In the genomic region with DNA sequence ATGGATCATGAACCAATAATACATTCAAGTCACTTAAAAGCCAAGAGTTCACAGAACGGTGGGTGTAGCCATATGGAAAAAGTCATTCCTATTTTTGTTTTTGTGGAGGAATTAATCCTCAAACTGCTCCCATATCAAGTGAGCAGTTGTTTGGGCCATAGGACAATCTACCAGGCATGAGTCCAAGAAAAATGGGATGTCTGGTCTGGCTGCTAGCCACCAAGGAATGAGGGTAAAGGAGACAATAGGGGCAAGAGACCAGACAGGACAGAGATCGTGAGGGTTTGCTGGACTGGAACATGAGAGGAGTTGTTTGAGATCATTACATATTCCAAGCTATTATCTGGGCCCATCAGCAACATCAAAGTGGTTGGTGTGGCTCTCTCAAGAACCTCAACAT, we compare ENCODE assay signal across 15 mouse cellular contexts.
DNase-seq lines count a peak whose midpoint lies in the region; ATAC-seq and TF ChIP-seq lines count a peak whose summit lies in the region.
"Had no signal": no experiment of that assay in that cellular context is flagged by ENCODE, and none has a peak within 500 bp of the region (broad histone marks: within the 10 kb centered on the region; RNA-seq: fewer than 3 reads in every experiment).

No protein-coding gene starts in this region.

- no peaks in the 10 kb centered on the region for H3K9me3 ChIP-seq in lung, embryonic 14.5 days (ENCODE audit: low read depth, low read length)
- H3K9me3 ChIP-seq in hindbrain, embryonic 11.5 days (ENCODE audit: control insufficient read depth, low read length) = no peaks in the 10 kb centered on the region
- H3K9me3 ChIP-seq: hindbrain, embryonic 10.5 days; lung, embryonic 15.5 days; neural tube, embryonic 12.5 days had no signal

- no peak overlapping the region for H3K4me2 ChIP-seq in lung, embryonic 14.5 days
- H3K4me2 ChIP-seq in hindbrain, embryonic 11.5 days (replicated peaks; ENCODE audit: low read depth, low read length) = no peak overlapping the region
- H3K4me2 ChIP-seq: lung, embryonic 15.5 days; neural tube, embryonic 12.5 days had no signal

- no peak for TF ChIP-seq POLR2A in cerebellum, adult 2 months (IDR thresholded peaks at IDR 0.05; ENCODE audit: borderline replicate concordance, insufficient read depth, low read length)

- ATAC-seq in cerebellum, adult (ENCODE audit: insufficient number of reproducible peaks, low FRiP score, low TSS enrichment) = no peak
- ATAC-seq in lung, embryonic 14.5 days (ENCODE audit: insufficient read depth) = no peak
- ATAC-seq in hindbrain, embryonic 11.5 days (ENCODE audit: low FRiP score) = no peak
- ATAC-seq: intestine, embryonic 16.5 days; midbrain, embryonic 16.5 days had no signal

- TF ChIP-seq CTCF in lung, embryonic 14.5 days (IDR thresholded peaks at IDR 0.05; ENCODE audit: low read depth) = no peak
- no peak for TF ChIP-seq CTCF in cerebellum, adult 2 months (IDR thresholded peaks at IDR 0.05; ENCODE audit: borderline replicate concordance, insufficient read depth, low read depth, low read length)

- H3K27me3 ChIP-seq in lung, embryonic 14.5 days (ENCODE audit: insufficient read depth, low read length) = no peaks in the 10 kb centered on the region
- H3K27me3 ChIP-seq in cerebellum, adult 2 months (ENCODE audit: control insufficient read depth, insufficient read depth, low read length) = no peaks in the 10 kb centered on the region
- no peaks in the 10 kb centered on the region for H3K27me3 ChIP-seq in hindbrain, embryonic 11.5 days (ENCODE audit: control insufficient read depth, insufficient read depth, low read length)
- H3K27me3 ChIP-seq: lung, embryonic 15.5 days; neural tube, embryonic 12.5 days had no signal

- WGBS in lung, embryonic 14.5 days = 34% methylated on average over 2 of the region's 2 CpGs
- 10% methylated on average over 2 of the region's 2 CpGs for WGBS in cerebellum, adult 2 months
- 76% methylated on average over 2 of the region's 2 CpGs for WGBS in hindbrain, embryonic 11.5 days

- H3K4me3 ChIP-seq in lung, embryonic 14.5 days (ENCODE audit: low read depth, low read length) = no peak overlapping the region
- H3K4me3 ChIP-seq in cerebellum, adult 2 months (replicated peaks; ENCODE audit: insufficient read depth, low read depth, low read length) = no peak overlapping the region
- no peak overlapping the region for H3K4me3 ChIP-seq in hindbrain, embryonic 11.5 days (ENCODE audit: low read depth, low read length)
- H3K4me3 ChIP-seq: hindbrain, embryonic 10.5 days; left cerebral cortex, adult 2 months; lung, embryonic 15.5 days; neural tube, embryonic 12.5 days had no signal

- peak; percentile 21 for DNase-seq in cerebellum, adult 11 months
- peak; percentile 68 for DNase-seq in lung, embryonic 14.5 days
- no peak for DNase-seq in lung, postnatal 25 days (ENCODE audit: low spot score)
- DNase-seq in cerebellum, adult 2 months = peak; percentile 42 to 61
- peak; percentile 53 for DNase-seq in kidney, postnatal 14 days
- DNase-seq in hindbrain, embryonic 11.5 days (ENCODE audit: low spot score) = no peak
- no peak for DNase-seq in left cerebral cortex, adult 11 months (ENCODE audit: low spot score)
- DNase-seq: right cerebral cortex, adult 18-20 months had no signal

- H3K4me1 ChIP-seq in lung, embryonic 14.5 days (ENCODE audit: insufficient read depth) = peaks cover 14% of the 10 kb centered on the region
- H3K4me1 ChIP-seq in cerebellum, adult 2 months (ENCODE audit: control insufficient read depth, insufficient read depth, low read length) = peaks cover 15% of the 10 kb centered on the region
- H3K4me1 ChIP-seq in hindbrain, embryonic 11.5 days (replicated peaks; ENCODE audit: control insufficient read depth, insufficient read depth, low read length) = no peaks in the 10 kb centered on the region
- H3K4me1 ChIP-seq: neural tube, embryonic 12.5 days had no signal

- no peak overlapping the region for H3K27ac ChIP-seq in lung, embryonic 14.5 days (ENCODE audit: low read depth)
- H3K27ac ChIP-seq in cerebellum, adult 2 months (ENCODE audit: insufficient read depth, low read length) = no peak overlapping the region
- no peak overlapping the region for H3K27ac ChIP-seq in hindbrain, embryonic 11.5 days (ENCODE audit: low read depth, low read length)
- H3K27ac ChIP-seq: hindbrain, embryonic 10.5 days; left cerebral cortex, adult 2 months; lung, embryonic 15.5 days; neural tube, embryonic 12.5 days had no signal

- H3K36me3 ChIP-seq in lung, embryonic 14.5 days (ENCODE audit: insufficient read depth) = no peaks in the 10 kb centered on the region
- no peaks in the 10 kb centered on the region for H3K36me3 ChIP-seq in hindbrain, embryonic 11.5 days (ENCODE audit: control insufficient read depth, insufficient read depth, low read length)
- H3K36me3 ChIP-seq: hindbrain, embryonic 10.5 days; lung, embryonic 15.5 days; neural tube, embryonic 12.5 days had no signal

- H3K9ac ChIP-seq in lung, embryonic 14.5 days = no peak overlapping the region
- H3K9ac ChIP-seq in hindbrain, embryonic 11.5 days (ENCODE audit: low read depth, low read length) = no peak overlapping the region
- H3K9ac ChIP-seq: lung, embryonic 15.5 days; neural tube, embryonic 12.5 days had no signal

Comparison
In these comparisons a context has a peak if more than half of its experiments do, and no peak if none do; other contexts are left out.
1. DNase-seq: peak in cerebellum, adult 11 months (single experiment), lung, embryonic 14.5 days (single experiment), cerebellum, adult 2 months (2 of 2) and kidney, postnatal 14 days (single experiment); none in lung, postnatal 25 days (single experiment), hindbrain, embryonic 11.5 days (single experiment) and left cerebral cortex, adult 11 months (single experiment).